Mouse (Mus musculus) E14TG2a.4 (cell line): ENCODE results near the gene Slc9a8.

Source experiments
- CTCF ChIP-seq: conservative IDR thresholded peaks from 2 replicates; pipeline ENCODE4 v1.5.1; 2014; ENCODE audit warnings: low read length
- POU5F1 ChIP-seq: IDR thresholded peaks from 2 replicates; pipeline ENCODE4 v1.6.1; 2014; ENCODE audit warnings: low read length, borderline replicate concordance

- TF ChIP-seq CTCF (no peak), POU5F1 (no peak)
These were observed 22.1 kb downstream of the Slc9a8 start for GRCm38 (mm10) chr2:167443411-167444193.
